Mouse (Mus musculus) cerebellum, adult 9-11 months (tissue): ENCODE data around the gene Upk3b.

ENCODE experiments used
- DNase-seq: peaks from one replicate; pipeline ENCODE4 v3.0.0; 2022

Upk3b gene

GRCm38 (mm10) chr5:136038258-136039214, at the start of gene Upk3b:
Gene Upk3b (plus strand): TSS chr5:136038496.
- no peak for DNase-seq

GRCm38 (mm10) chr5:135990601-135991000, 47.7 kb upstream of the Upk3b start:
- DNase-seq: no peak

- no peak for DNase-seq
Observed at GRCm38 (mm10) chr5:135993381-135993965, 44.8 kb upstream of the Upk3b start.

DNA sequence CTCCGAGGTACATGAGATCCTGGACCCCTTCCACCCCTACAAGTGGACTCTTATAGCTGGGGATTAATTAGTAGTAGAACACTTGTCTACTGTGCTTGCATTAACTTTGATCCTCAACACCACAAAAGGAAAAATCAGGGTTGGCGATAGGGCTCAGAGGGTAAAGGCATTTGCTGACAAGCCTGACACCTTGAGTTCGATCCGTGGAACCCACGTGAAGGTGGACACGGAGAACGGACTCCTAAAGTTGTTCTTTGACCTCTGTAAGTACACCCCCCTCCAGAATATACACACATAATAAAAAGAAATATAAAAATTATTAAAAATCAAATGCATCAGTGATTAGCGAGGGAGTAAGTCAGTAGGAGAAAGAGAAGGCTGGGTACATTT, 44.0 kb upstream of the Upk3b start:
- no peak for DNase-seq

DNA sequence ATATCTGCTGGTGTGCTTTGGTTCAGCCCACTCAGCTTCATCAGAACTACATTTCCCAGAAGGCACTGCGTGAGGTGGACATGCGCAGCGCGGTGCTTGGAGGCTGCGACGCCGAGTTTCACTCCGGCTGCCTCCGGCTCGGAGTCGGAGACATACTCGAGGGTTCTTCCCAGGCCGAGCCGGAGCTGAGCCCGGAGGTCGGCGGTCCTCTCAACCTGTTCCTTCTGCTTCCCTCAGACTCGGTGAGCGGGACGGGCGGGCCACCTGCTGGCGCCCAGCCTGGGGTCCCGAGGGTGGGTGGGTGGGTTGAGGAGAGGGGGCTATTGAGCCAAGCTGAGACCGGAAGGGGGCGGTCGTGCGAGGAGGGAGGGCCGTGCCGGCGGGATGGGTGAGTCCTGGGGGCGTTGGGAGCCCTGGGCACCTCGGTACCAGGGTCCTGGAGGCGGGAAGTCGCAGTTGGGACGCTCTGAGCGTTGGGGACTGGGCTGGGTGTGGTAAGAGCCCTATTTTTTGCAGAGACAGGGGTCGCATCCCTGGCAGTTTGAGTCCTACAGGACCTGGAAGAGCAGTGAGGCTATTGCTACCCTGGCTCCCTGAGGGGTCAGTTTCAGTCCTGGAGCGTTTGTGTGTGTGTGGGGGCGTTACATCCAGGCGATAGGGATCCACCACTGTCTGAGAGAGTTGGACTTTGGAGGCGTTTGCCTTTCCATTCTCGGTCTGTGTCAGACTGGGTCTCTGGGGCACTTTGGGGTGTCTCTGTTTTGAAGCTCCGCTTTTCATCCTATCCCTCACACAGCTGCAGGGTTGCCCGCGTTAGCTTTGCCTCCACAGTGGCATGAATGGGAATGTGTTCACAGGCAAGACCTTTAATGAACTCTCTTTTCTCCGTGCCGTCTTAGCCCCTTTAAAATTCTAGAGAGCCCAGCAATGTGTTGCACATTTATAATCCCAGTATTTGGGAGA, 43.3 kb upstream of the Upk3b start, which contains the start of gene Dtx2:
Gene Dtx2, plus strand, starts transcription at position 76 of the 963 bp plus-strand sequence.
- DNase-seq: peak; percentile 89

- DNase-seq: no peak
Observed at GRCm38 (mm10) chr5:135996162-135996561, 42.1 kb upstream of the Upk3b start.

DNA sequence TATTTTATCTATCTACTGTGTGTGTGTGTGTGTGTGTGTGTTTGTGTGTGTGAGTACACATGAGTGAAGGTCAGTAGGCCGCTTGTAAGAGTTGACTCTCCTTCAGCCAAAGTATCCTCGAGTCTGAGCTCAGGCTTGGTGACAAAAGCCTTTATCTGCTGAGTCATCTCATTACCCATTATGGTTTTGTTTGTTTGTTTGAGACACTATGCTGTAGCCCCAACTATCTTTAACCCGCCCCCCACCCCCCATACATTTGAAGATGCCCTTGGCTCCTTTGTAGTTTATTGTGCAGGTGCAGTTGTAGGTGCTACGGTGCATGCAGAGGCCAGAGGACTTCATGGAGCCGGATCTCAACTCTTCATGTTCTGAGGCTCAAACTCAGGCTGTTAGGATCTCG, 37.1 kb upstream of the Upk3b start:
- DNase-seq: no peak

DNA sequence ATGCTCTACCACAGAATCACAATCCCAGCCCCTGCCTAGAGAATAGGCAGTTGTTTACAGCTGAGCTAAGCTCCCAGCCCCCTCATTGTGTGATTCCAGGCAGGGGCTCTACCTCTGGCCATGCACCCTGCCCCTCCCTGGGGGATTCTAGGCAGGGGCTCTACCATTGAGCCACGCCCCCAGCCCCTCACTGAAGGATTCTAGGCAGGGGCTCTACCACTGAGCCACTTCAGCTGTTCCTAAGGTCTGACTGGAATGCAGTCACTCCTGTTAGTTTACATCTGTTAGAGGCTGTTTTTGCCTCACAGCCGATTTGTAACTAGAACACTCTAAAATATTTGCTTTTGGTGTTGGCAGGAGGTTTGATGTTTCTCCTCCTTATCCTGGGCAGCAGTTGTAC, 36.0 kb upstream of the Upk3b start:
- DNase-seq: no peak

- DNase-seq: no peak
Observed at GRCm38 (mm10) chr5:136002751-136003151, 35.5 kb upstream of the Upk3b start.

DNA sequence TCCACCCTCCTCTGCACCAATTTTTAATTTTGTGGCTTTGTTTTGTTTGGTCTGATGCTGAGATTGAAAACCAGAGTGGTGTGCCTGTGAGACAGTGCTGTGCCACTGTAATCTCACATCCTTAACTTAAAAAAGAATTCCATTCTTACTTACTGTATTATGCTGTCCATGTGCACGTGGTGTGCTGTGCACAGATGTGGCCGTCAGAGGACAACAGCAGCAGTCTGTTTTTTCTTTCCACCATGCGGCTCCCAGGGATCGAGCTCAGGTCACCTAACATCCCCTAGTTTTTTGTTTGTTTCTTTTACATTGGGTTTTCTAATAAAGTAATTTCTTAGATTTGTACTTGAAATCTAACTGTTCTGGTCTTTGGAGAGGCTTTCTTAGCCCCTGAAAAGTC, 33.8 kb upstream of the Upk3b start:
- no peak for DNase-seq

- no peak for DNase-seq
Observed at GRCm38 (mm10) chr5:136007745-136008144, 30.6 kb upstream of the Upk3b start.

DNA sequence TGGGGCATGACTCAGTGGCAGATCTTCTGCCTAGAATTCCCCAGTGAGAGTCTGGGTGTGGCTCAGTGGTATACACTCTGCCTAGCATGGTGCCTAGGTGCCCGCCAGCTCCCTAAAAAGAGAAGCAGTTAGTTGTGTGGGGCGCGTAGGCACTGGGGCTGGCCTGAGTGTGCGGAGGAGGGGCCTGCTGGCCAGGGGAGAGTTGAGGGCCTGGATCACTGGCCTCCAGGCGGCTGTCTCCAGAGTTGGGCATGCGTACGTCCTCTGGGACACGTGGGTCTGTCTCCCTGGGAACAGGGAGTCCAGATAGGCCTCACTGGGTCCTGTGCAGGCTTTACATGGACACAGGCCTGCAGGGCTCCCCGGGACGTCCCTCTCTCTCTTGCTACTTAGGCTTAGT, 23.4 kb upstream of the Upk3b start:
- DNase-seq: no peak

DNA sequence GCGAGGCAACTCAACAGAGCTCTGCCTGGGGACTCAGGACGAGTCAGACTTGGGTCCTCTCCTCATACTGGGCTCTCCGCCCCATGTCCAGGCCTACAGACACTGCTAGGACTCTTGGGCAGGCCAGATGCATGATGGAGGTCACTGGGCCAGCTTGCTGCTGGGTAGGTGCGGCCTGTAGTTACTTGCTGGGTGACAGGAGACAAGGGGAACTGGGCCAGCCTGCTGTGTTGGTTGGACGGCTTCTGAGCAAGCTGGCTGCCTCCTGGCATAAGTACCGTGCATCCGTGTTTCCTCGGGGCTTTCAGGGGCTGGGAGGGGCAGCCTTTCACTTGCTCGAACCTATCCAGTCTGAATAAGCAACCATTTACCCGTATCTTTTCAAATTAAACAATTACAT, 22.7 kb upstream of the Upk3b start:
- no peak for DNase-seq

GRCm38 (mm10) chr5:136016014-136016876, 22.1 kb upstream of the Upk3b start:
- DNase-seq: no peak

DNA sequence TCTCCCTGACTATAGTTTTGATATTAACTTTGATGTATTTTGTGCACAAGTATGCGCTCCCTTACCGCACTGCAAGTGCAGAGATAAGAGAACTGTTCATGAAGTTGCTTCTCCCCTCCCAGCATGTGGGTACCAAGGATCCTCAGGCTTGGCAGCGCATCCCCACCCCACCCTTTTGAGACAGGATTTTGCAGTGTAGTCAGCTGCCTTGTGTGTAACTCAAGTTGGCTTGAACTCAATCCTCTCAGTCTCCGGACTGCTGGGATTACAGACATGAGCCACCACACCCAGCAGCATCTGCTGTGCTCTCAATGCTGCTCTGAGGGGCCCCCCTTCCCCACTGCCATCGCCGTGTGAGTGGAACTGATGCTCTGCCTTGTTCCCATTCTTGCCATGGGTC, 21.0 kb upstream of the Upk3b start:
- no peak for DNase-seq

DNA sequence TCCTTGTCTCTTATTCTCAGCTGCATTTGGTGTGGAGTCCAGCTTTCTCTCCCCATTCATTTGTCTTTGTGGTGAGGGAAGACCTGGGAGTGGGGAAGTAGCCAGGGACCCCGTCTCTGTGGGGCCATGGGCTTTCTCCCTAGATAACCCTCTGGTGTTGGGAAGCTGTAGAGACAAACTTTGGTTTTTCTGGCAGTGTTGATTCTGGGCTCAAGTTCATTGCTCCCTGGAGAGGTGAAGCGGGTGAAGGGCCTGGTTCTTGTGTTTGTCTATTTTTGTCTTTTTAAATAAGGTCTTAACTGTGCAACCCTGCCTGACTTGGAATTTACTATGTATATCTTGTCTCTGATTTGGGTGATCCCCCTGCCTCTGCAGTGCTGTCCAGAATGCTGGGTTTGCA, 19.6 kb upstream of the Upk3b start:
- DNase-seq: no peak

DNA sequence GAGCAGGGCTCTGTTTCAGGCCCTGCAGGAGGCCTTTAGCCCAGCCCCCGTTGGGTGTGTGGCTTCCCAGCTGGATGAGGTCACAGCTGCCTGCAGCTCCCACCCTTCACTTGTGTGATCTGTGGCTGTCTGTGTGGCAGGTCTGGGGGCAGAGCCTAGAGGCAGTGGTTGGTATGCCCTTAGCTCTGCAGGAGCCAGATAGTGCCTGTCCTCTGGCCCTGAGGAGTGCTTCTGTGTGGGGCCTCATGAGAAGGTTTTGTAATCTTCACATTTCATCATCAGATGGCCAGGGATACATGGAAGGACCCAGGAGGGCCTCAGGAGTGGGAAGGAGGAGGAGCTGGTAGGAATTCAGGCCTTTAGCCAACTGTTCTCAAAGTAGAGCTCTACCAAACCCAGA, 18.4 kb upstream of the Upk3b start:
- no peak for DNase-seq

GRCm38 (mm10) chr5:136025712-136026111, 12.6 kb upstream of the Upk3b start:
- DNase-seq: peak; percentile 57

GRCm38 (mm10) chr5:136026859-136027258, 11.4 kb upstream of the Upk3b start:
- DNase-seq: no peak

DNA sequence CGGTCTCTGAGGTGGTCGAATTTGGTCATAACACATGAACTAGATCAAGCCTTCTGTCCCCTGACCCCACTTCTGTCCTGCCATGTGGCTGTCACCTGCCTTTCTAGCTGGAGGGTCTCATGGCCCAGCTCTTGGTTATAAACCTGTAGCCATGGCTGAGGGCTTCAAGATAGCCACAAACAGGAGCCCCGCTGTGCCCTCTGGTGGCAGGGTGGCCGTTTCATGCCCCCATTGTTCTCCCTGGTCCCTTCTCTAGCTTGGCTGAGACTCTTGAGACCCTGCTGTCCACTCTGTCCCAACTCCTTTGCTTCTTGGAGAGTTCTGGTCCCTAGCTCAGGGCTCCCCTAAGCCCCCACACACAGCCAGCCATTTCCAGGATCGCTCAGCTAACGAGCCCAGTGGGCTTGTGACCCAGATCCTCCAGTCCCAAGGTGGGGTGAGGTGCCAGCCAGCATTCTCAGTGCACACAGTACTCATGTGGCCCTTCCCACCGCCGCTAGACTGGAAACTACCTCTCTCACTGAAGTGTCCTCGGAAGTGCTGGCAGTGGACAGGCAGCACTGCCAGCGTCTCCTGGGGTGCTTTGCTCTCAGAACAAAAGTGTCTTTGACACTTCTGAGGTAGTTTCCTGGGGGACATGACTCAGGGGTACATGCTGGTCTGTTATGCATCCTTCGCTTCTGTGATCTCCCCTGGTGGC, 10.5 kb upstream of the Upk3b start:
- DNase-seq: no peak

DNA sequence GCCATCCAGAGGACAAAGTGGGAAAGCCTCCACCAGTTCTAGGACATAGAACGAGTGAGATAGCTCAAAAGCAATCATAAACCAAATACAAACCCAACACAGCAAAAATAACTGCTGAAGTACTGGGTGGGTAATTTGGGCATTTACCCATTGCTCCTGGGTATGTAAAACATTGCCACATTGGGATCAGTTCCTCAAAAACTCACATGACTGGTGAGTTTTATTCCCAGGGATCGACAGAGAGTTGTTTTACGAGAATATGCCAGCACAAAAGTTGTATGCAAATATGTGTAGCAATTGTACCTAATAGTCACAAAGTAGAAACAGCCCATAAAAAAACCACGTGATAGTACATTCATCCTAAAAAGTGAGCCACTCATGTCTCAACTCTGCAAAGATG, 3.4 kb upstream of the Upk3b start:
- no peak for DNase-seq

- no peak for DNase-seq
Observed at GRCm38 (mm10) chr5:136035285-136035684, 3.0 kb upstream of the Upk3b start.
